In the genomic region with DNA sequence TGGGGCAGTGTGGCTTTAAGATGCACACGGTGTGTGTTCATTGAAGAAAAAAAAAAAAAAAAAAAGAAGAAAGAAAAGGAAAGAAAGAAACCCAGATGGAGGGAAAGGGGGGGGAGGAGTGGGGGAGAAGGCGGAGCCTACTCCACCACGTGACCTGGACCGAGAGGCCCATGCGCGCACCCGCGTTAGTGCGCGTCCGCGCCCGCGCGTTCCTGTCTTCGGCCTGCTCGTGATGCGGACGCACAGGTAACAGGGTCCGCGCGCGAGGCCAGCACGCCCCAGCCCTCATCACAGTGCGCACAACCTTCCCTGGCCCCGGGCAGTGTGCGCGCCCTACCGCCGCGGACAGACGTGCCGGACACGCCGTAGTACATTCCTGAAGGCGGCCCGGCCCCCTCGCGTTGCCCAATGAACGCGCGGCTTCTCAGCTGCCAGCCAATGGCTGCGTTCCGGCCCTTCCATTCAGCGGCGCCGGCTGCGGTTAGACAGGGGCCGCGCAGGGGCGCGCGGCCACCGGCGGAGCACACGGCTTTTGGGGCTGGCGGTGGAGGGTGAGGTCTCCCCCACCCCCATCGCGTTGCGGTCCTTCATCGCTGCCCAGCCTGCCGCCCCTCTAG, we compare ENCODE assay signal across 8 mouse cellular contexts. TPM values are rescaled to one million over a fixed set of nuclear protein-coding genes. Genes with fewer than 3 reads are reported as not detected.
DNase-seq lines count a peak whose midpoint lies in the region; ATAC-seq lines count a peak whose summit lies in the region.

No protein-coding gene starts in this region.

- no peaks in the 10 kb centered on the region for H3K9me3 ChIP-seq in intestine, embryonic 14.5 days (ENCODE audit: control insufficient read depth, low read length)

- peak overlapping the region; percentile 94 for H3K4me3 ChIP-seq in intestine, embryonic 14.5 days (ENCODE audit: low read depth, low read length)

- no peaks in the 10 kb centered on the region for H3K36me3 ChIP-seq in intestine, embryonic 14.5 days (ENCODE audit: control insufficient read depth, insufficient read depth, low read length)

- H3K9ac ChIP-seq in intestine, embryonic 14.5 days (ENCODE audit: low read length), result peak overlapping the region; percentile 100

- intact Hi-C loops in left cerebral cortex, postnatal 10 days (cut with DNase I), result loop anchor here (5.0 kb wide), 1 partner anchor 360 kb away; no protein-coding TSS in a partner anchor

- no peaks in the 10 kb centered on the region for H3K27me3 ChIP-seq in intestine, embryonic 14.5 days (replicated peaks; ENCODE audit: control insufficient read depth, insufficient read depth, low read length)

- peak overlapping the region; percentile 98 for H3K27ac ChIP-seq in intestine, embryonic 14.5 days (ENCODE audit: low read depth)

- ATAC-seq in intestine, embryonic 14.5 days (replicated peaks; ENCODE audit: low FRiP score, low TSS enrichment, low read depth), result peak; percentile 86
- ATAC-seq in megakaryocyte progenitor cell, adult 5-6 weeks (replicated peaks; ENCODE audit: poor library complexity), result peak; percentile 53

- peak; percentile 88 to 89 for DNase-seq in adrenal gland, adult 18-20 months (ENCODE audit: low spot score in 2 of 2)
- DNase-seq in embryo, embryonic 11 days, result peak; percentile 99
- peak; percentile 94 for DNase-seq in gastrocnemius, postnatal 25 days
- peak; percentile 95 for DNase-seq in intestine, embryonic 14.5 days (ENCODE audit: low spot score)
- peak; percentile 89 to 97 for DNase-seq in left cerebral cortex, postnatal 10 days (ENCODE audit: extremely low spot score in 1 of 2, low spot score in 2 of 2)
- DNase-seq in right cerebral cortex, postnatal 10 days (ENCODE audit: low spot score in 2 of 2), result peak; percentile 95 to 96
- peak; percentile 94 for DNase-seq in urinary bladder, postnatal 14 days (ENCODE audit: low spot score)

- peak overlapping the region; percentile 91 for H3K4me2 ChIP-seq in intestine, embryonic 14.5 days (ENCODE audit: low read length)

- H3K4me1 ChIP-seq in intestine, embryonic 14.5 days (replicated peaks; ENCODE audit: control insufficient read depth, insufficient read depth, low read length), result peaks cover 7% of the 10 kb centered on the region; the same call in 1 of the 2 replicates

- WGBS in intestine, embryonic 14.5 days, result 0% methylated on average over 48 of the region's 62 CpGs

RNA-seq across cellular contexts. Expression of a gene that starts 5.6 kb away (rescaled TPM):
- total RNA-seq in adrenal gland, adult 18-20 months (2021), result 10 to 100 TPM; 29.5 to 40.7 TPM
- 10 to 100 TPM in 1 of 2 experiments, 1 to 10 TPM in 1; 9.9 to 11.2 TPM for total RNA-seq in gastrocnemius, postnatal 25 days (2021)
- 62.8 and 68.0 TPM in 2 replicates for polyA plus RNA-seq in intestine, embryonic 14.5 days (2014; fragmentation: Nextera tagmentation; extraction: Ambion mirVana)
- total RNA-seq in left cerebral cortex, postnatal 10 days (2021), result 10 to 100 TPM; 37.4 to 40.6 TPM
- 8.6 and 11.6 TPM in 2 replicates for total RNA-seq in megakaryocyte progenitor cell, adult 5-6 weeks (2015)
- total RNA-seq in megakaryocyte progenitor cell, adult 5-6 weeks (2017), result 6.5 TPM in 2 replicates

Comparison
In these comparisons a context has a peak if more than half of its experiments do, and no peak if none do; other contexts are left out.
1. Peak in every context shown above with its lines: DNase-seq, ATAC-seq, H3K4me3 ChIP-seq and H3K27ac ChIP-seq.